Mouse (Mus musculus): ENCODE results near the gene Gm3005.
"Not testable (repeated sequence)": the region's sequence is repeated elsewhere in the genome, so short reads cannot be mapped to it uniquely, and the experiment has no call there.

Gm3005 gene

GRCm38 (mm10) chr14:3427803-3428202 lies at the start of gene Gm3005:
TSS of gene Gm3005 (plus strand) at chr14:3428103.
- CTCF ChIA-PET, result not testable (repeated sequence)

GRCm38 (mm10) chr14:3394793-3395192 lies 33.1 kb upstream of the Gm3005 start, which contains the start of gene Gm10413:
TSS of gene Gm10413 (plus strand) at chr14:3395093.
- CTCF ChIA-PET, result not testable (repeated sequence)

- CTCF ChIA-PET, result not testable (repeated sequence)
Observed at GRCm38 (mm10) chr14:3412314-3412713, 15.6 kb upstream of the Gm3005 start, which contains the start of gene Gm10409. TSS of gene Gm10409 (plus strand) at chr14:3412614.

GRCm38 (mm10) chr14:3449079-3449478 lies 21.2 kb downstream of the Gm3005 start, which contains the start of gene Gm10408:
TSS of gene Gm10408 (plus strand) at chr14:3449379.
- CTCF ChIA-PET, result not testable (repeated sequence)

- CTCF ChIA-PET, result not testable (repeated sequence)
Observed at GRCm38 (mm10) chr14:3634212-3634611, 206.3 kb downstream of the Gm3005 start, which contains the start of gene Gm3012. TSS of gene Gm3012 (plus strand) at chr14:3634512.

Data from spleen, embryonic (tissue).